Mouse (Mus musculus) bone marrow, adult 2 months (tissue): ENCODE results near the gene Pifo.

Experiments used
- CTCF ChIP-seq: fragments of 200-500 bp; IDR thresholded peaks from 2 replicates; pipeline ENCODE4 v1.5.1; 2011; ENCODE audit warnings: low read length, control low read depth; ENCODE audit not compliant: control insufficient read depth, insufficient read depth
- POLR2A ChIP-seq: fragments of 200-500 bp; IDR thresholded peaks from 2 replicates; pipeline ENCODE4 v1.6.1; 2011; ENCODE audit warnings: low read depth, mild to moderate bottlenecking, control low read depth, low read length, borderline replicate concordance; ENCODE audit not compliant: control insufficient read depth

DNA sequence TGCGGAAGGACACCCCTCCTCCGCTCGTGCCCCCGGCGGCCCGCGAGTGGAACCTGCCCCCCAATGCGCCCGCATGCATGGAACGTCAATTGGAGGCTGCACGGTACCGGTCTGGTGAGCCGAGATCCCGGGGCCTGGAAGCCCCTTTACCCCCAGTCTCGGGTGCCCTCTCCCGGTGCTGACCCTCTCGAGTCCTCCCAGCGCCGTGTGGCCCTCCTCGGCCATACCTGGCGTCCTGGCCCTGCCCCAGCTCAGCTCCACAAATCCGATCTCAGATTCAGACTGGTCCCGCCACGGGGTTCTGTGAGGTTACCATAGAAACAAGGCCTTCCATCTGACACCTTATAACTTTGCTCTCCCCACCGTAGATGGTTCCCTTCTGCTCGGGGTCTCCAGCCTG lies 54.9 kb downstream of the Pifo start:
- TF ChIP-seq POLR2A (no peak), CTCF (no peak)
